Mouse (Mus musculus) brain, embryonic 14.5 days (tissue): Measurements from ENCODE around the gene Ankrd31.

Experiments
- CTCF ChIP-seq: fragments of 200-500 bp; IDR thresholded peaks from 2 replicates; pipeline ENCODE4 v1.5.1; 2012; ENCODE audit warnings: inconsistent platforms, mild to moderate bottlenecking, moderate library complexity, borderline replicate concordance; ENCODE audit not compliant: insufficient read depth, insufficient read length; ENCODE audit errors: extremely low read depth
- POLR2A ChIP-seq: fragments of 200-500 bp; IDR thresholded peaks from 2 replicates; pipeline ENCODE4 v1.6.1; 2012; ENCODE audit warnings: mild to moderate bottlenecking, inconsistent platforms, borderline replicate concordance; ENCODE audit not compliant: poor library complexity, insufficient read depth, insufficient read length, severe bottlenecking; ENCODE audit errors: extremely low read depth

- TF ChIP-seq CTCF (no peak), POLR2A (no peak)
These were observed 203.8 kb downstream of the Ankrd31 start for GRCm38 (mm10) chr13:96951880-96952279.
